Mouse (Mus musculus) frontal cortex, postnatal 36 days (tissue): ENCODE measurements around the gene Tpm1.

Source experiments
- DNase-seq, 2 experiments: peaks; one replicate each; pipeline ENCODE4 v3.0.0; 2022; ENCODE audit warnings: low spot score in 2 of 2

Gene Tpm1

DNA sequence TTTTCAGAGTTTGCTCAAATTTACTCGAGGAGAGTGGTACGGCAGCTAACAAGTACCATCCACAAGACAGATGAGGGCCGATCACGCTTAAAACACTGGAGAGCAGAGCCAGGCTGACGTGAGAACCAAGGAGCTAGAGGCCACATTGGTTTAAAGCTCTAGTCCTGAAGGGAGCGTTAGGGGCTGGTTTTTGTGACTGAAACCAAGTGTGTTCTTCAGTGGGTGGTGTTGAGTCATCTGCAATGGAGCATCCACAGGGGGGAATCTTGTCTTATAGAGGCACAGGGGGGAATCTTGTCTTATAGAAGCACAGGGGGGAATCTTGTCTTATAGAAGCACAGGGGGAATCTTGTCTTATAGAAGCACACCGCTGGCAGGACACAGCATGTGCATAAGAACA, 22.3 kb downstream of the Tpm1 start:
- DNase-seq: no peak

DNA sequence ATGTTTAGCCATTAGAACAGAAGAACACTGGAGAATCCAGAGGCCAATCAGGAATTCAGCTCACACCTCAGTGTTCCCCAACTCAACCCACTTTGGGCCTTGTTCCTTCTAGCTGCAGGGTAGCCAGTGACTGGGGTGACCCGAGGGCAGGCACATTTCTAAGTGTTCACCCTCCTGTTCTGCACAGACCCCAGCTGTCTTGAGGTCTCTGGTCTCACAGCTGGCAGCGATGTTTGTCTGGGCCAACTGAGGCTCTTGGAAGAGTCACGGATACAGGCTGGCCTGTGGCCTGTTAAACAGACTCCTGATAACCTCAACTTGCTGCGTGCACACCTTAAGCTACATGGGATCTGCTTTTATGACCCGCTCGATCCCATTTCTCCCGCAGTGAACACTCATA, 23.1 kb downstream of the Tpm1 start:
- no peak for DNase-seq

DNA sequence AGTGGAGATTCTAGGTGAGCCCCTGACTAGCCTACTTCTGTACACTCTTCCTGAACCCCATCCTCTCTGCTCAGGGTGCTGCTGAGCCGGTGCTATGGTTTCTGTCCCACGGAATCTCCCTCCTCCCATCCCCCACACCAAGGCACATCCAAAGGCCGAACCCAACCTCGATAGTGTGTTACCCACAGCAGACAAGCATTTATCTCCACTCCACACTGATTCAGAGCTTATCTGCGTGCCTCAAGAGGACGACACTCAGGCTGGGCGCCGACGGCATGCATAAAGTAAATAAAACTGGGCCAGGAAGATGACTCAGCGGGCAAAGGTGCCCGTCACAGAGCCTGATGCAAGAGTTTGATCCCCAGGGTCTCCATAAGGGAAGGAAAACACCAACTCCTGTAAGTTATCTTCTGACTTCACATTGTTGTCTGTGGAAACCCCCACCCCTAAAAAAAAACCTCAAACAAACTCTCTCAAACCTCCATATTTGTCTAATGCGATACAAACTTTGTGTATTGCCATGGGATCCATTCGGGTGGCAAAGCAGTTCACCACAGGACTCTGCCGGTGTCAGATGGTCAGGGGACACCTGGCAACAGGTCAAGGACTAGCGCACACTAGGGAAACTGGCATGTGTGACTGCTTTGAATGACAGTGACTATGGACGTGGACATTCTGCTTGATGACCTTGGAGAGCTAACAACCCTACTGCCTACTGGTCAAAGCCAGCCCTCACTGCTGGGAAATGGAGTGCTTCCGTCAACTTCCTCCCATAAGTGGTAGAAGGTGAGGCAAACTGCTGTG, 24.1 kb downstream of the Tpm1 start:
- no peak for DNase-seq

DNA sequence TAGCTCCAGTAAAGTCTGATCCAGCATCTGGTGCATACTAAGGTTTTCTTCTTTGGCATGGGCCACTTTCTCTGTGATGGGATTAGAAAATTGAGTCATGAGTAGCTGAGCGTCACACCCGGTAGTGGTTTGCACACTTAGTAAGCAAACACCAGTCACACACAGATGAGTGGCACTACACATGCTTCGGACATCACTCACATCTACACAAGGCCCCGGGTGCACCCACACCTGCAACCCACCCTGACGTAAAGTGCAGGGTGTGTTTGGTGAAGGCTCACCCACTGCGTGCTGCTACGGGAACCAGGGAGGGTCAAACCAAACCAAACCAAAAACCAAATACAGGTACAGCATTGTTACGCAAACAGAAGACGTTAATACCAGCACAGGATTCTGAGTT, 25.8 kb downstream of the Tpm1 start:
- DNase-seq: no peak

DNA sequence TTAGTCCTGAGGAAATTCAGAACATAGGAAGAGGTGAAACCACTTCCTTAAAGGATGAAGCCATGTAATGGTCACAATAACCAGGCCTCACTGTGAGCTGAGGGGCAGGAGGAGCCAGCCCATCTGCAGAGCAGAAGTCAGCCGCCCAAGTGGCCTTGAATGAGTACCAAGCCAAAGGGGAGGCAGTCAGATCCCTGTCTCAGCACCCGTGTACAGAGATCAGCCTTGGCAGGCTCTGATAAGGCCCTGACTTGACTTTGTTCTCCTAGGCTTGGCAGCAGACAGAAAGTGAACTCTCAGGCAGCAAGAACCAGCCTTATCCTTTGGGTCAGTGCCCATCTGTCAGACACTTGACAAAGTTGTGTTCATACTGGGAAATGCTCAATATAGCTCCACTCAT, 29.1 kb downstream of the Tpm1 start:
- DNase-seq: no peak

DNA sequence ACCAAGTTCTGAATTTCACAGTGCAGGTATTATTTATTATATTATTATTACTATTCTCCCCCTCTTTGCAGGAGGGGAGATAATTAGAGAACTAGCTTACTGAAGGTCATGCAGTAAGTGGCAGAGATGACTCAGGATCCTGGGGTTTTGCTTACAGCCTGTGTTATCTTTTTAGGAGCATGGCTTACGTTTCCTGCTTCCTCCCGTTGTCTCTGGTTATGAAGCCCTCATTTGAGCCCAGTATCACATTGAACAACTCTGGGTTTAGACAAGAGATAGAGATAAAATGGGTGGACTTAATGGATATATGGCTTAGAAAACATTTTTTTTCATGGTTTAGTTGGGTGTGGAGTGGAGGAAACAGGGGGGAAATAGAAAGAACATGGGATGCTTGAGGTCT, 35.7 kb downstream of the Tpm1 start:
- DNase-seq: no peak

DNA sequence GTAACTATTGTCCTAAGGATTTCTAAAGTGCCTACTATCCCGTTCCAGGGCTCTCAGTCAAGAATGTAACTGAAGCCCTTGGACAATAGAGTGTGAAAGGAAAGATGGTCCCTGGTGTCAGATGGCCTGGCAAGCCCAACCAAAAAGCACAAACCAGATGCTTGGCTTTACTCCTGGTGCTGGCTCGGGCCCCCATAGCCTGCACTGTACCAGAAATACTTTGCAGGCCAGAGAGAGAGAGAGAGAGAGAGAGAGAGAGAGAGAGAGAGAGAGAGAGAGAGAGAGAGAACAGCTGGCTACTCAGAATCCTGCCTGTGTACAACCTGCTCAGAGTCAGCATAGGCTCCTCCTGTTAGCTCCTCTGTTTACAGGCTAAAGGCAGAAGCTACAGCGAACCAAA, 36.7 kb downstream of the Tpm1 start:
- DNase-seq: no peak

DNA sequence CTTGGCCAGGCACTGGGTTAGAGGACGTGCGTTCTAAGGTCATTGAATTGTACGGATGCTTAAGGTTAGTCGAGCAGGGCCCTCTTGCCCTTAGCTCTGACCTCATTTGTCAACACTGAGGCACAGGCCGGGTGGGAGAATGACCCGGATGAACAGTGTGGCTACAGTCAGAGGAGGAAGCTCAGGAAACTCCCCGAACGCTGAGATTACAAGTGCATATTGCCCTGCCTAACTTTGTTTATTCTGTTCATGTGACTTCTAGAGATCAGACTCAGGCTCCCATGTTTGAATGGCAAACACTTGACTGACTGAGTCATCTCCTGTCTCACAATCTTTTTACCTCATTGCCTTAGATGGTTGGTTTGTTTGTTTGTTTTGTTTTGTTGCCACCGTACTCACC, 37.7 kb downstream of the Tpm1 start:
- no peak for DNase-seq

DNA sequence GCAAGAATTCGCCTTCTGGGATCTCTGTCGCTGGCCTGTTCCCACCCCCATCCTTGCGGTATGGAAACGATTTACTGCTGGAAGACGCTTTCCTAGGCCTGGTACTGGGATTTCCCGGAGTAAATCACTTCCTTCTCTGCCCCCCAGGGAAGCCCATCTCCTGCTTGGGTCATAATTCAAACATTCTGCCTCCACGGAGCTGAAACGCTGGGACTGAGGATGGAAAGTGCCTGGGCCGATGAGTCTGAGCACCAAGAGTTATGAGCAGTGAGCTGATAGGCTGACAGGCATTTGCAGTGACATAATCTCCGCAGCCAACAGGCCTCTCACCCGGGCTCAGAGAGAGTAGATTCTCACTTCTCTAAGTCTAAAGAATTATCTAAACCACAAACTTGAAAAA, 40.4 kb downstream of the Tpm1 start:
- no peak for DNase-seq

DNA sequence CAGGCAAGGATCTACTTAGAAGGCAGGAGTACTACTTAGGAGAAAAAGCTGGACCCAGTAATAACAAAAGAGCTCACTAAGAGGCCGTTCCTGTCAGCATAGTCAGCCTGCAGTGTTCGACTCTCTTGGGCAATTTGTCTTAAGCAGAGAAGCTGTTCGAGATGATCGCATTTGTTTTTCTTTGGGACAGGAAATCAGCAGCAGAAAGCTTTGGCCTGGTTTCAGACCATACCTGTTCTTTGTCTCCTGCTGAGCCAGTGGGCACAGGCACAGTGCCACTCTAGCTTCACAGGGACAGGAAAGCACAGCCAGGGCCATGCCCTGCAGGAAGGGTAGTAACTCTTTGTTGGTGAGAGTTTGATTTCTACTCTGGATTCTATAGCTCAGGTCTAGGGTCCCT, 42.8 kb downstream of the Tpm1 start:
- DNase-seq: no peak

DNA sequence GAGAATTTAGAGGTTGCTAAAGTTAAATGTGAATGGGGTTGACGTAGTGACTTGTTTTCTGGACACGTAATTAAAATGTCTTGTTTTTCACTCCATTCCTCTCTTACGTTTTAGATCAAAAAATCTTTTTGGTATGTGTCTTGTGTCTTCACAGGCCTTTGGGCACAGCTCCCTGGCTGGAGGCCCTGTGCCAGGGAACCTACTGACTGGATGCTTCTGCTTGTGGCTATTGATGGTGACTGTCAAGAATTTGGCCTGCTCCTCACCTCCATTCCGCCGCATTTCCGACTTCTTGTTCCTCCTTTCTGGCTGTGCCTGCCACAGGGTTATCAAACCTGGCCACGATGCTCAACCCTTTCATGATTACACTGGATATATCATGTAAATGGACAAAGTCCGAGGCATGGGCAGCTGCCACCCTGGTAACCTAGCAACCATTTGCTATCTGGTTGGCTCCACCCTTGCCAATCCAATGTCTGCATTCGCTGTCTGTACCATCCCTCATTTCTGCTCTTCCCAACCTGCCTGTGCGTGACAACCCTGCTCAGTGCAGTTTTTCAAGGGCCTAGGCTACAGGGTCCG, 44.0 kb downstream of the Tpm1 start:
- no peak for DNase-seq

DNA sequence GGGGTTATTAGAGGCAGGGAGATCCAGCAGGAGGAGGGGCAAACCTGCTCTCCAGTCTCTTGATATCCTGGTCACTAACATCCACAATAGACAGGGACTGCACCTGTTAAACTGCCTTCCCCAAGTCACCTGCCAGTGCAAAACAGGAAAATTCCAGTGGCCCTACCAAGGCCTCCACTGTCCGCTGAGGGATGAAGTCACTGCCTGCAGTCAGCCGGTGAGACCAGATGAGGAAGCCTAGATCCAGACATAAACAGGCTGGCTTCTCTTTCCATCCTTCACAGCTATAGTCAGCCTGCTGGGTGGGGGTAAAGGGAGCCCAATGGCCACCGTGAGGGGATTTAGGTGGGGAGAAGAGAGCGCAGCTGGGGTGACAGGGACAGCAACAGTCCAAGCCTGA, 45.5 kb downstream of the Tpm1 start:
- no peak for DNase-seq

DNA sequence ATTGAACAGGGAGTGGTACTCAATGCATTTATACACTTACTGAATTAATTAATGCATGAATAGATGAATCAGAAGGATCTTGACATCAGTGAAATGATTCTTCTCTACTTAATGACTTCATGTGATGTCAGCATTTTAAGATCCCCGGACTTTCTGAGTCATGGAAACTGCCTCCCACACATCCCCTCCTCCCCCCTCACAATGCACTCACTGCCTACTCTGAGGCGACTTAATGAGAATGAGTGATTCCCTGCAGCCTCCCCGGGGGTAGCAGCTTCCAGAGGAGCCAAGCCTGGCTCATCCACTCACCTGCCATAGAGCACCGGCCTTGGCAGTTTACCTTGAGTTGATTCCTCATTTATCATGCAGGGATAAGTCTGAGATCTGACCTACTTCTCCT, 46.0 kb downstream of the Tpm1 start:
- DNase-seq: no peak

DNA sequence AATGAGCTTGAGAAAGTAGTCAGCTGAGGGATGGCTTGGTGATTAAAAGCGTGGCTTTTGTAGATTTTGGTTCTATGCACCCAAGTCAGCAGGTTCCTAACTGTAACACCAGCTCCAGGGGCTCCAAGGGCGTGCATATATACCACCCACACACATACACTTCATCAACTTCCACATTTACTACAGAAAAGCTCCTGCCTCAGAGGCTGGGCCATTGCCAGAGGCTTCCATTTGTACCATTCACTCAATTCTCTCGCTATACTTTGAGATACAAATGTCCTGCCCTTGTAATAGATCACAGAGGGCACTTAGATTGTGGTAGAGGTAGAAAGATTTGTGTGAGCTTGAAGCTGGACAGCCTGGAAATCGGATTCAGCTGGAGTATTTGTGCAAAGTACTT, 47.7 kb downstream of the Tpm1 start:
- no peak for DNase-seq

DNA sequence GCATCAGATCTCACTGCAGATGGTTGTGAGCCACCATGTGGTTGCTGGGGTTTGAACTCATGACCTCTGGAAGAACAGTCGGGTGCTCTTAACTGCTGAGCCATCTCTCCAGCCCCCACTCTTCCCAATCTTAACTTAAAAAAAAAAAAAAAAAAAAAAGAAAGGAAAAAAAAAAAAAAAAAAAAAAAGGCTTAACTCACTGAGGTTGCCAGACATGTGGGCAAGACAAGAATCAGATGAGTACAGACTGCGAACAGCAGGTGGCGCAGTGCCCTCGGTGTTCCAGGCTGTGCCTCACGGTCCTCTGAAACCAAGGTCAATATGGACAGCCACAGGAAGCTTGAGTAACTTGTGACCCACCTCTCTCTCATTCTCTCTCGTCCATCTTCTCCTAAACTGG, 48.2 kb downstream of the Tpm1 start:
- DNase-seq: peak; percentile 71 to 79

DNA sequence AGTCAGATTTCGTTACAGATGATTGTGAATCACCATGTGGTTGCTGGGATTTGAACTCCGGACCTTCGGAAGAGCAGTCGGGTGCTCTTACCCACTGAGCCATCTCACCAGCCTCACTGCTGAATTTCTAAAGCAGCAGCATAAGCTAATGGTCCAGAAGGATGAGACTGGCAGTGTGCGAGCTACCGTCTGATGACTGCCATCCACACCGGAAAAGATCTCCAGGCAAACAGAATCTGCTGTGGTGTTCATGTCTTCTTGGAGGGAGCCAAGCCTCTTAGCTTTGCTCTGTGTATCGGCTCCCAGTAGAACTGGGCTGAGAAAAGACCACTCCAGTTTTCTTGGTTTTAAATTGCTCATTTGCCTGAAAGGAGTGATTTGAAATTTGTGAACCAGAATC, 49.5 kb downstream of the Tpm1 start:
- DNase-seq: no peak

DNA sequence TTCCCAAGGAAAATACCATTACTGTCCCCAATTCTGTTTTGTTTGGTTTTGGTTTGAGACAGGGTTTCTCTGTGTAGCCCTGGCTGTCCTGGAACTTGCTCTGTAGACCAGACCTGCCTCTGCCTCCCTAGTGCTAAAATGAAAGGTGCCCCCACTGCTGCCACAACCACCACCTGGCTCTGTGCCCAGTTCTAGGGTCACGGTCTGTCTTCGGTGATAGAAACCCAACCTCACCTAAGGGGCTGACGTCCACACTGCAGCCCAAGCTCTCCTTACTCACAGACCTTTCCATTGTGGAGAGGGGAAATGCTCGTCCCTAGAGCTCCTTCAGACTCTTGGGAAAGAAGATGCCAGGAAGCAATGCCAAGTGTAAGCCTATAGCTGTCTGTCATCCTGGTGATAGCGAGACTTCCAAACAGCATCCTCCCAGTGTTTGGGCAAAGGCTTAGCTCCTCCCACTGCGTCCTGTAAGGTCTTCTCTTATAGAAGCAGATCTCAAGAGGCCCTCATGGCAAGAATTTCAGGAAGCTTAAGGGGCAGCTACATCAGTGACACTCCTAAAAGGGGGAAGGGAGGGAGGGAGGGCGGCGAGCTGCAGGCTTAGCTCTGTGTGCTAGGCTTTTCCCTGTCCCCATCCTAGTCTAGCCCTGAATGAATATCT, 57.3 kb downstream of the Tpm1 start:
- no peak for DNase-seq

DNA sequence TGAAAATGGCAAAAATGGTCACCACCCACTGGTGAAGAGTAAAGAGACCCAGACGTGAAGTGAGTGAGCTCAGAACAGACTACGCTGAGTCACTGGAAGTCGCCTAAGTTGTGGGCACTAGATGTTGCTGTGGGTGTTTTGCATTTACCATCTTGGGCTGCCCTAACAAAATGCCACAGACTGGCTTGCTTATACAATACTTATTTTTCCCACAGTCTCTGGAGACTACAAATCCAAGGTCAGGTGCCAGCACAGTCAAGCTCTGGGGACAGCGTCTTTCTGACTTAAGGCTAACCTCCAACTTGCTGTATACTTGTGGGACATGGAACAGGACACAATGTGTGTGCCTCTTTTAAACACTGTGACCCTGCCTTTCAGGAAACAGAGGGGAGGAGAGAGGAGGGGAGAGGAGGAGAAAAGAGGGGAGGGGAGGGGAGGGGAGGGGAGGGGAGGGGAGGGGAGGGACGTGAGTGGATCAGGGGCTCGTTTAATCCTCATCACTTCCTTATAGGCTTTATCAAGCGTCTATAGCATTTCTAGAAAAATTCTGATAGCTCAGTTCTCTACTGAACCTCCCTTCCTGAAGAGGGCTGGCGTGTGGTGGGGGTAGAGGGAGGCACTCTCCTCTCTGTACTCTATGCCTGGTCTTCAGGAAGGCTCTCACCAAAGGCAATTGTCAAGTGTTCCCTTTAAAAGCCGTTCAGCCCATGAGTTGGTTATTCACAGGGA, 58.0 kb downstream of the Tpm1 start:
- peak in 1 of 2 experiments; percentile 62 for DNase-seq

DNA sequence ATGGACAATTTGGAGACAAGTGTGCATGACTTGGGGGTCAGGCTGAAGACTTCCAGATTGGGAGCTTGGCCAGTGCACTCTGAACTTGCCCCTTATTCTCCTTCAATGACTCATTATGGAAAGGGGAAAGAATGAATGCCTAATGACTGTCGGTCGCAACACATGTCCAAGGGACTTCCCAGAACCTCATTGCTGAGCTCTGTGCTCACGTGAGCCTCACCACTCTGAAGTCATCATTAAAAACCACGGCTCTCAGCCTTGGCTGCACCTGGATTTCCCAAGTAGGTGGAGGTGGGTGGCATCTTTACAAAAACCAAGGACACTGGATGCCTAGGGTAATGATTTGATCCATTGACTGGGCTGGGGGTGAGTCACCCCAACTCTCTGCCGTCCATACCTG, 59.2 kb downstream of the Tpm1 start:
- DNase-seq: no peak

DNA sequence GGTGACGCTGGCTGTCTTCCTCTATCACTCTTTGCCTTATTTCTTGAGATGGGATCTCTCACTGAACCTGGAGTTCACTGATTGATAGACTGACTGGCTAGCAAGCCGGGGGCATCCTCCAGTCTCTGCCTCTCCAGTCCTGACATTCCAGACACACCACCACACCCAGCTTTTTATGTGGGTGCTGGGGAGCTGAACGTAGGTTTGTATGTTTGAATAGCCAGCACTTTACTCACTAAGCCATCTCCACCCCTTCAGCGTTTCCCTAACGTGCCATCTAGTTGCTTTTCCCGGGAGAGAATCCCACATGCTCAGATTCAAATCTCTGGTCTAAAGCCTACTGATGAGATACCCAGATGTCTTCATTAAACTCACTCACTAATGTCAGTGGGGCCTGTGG, 59.6 kb downstream of the Tpm1 start:
- DNase-seq: no peak

DNA sequence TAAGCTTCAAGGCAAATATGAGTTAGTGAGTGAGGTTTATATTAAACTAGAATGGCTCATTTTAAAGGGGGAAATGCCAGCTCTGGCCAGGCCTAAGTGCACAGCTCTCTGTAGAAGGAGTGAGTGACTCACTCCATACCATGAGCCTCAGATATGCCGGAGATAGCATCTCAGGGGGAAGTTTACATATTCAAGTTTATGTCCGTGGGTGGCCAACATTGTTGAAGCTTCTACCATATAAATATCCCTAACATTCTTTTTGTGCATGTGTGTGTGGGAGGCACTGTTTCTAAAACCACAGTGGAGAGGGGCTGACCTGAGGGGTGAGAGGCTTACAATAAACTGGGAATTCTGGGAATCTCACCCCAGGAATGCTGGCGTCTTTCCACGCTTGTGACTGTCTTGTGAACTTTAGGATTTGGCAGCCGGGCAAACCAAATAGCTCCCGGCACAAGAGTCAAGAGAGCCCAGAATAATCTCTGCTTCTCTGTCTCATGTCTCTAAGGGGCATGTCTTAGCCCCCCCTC, 60.3 kb downstream of the Tpm1 start:
- peak in 1 of 2 experiments; percentile 54 for DNase-seq

DNA sequence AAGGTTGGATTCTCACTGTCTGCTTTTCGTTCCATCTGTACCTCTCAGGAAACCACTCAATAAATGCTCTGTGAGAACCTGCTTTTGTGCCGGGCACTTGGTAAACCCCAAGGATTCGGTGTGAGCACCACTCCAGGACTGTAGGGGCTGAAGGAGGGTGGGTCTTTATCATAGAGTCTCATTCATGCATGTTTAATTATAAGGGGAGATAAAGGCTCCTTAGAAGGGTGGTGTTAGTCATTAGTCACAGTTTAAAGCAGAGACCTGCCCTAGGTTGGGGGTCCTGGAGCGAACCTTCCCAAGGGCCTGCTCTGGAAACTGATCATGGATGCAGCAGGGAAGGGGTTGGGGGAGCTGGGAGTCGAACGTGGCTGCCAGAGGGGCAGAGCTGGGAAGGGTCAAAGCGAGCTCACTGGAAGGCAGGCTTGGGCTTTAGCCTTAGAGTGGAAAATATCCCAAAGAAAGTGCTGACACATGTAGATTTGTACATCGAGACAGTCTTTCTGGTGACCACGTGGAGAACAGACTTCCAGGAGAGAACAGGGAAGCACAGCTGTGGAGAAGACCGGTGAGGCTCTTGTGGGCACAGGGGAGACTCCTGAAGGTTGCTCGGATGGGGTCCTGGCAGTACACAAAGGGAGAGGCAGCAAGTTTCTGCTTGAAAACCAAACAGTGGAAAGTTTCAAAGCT, 60.9 kb downstream of the Tpm1 start:
- DNase-seq: no peak
